Comparison of ENCODE assay signal across 20 mouse cellular contexts in genomic region chr2:68732216-68732615, GRCm38 (mm10).
A peak's percentile ranks its signal among the peaks of the same experiment; 100 is the strongest.
DNase-seq lines count a peak whose midpoint lies in the region; ATAC-seq and TF ChIP-seq lines count a peak whose summit lies in the region.
"Had no signal": no experiment of that assay in that cellular context is flagged by ENCODE, and none has a peak within 500 bp of the region (broad histone marks: within the 10 kb centered on the region; RNA-seq: fewer than 3 reads in every experiment).

No protein-coding gene starts in this region.

- no peak for TF ChIP-seq CTCF in intestine, postnatal 0 days (IDR thresholded peaks at IDR 0.05; ENCODE audit: low read depth)

- no peak overlapping the region for H3K4me3 ChIP-seq in intestine, embryonic 14.5 days (ENCODE audit: low read depth, low read length)
- H3K4me3 ChIP-seq in intestine, postnatal 0 days (ENCODE audit: low read depth, low read length) = no peak overlapping the region
- no peak overlapping the region for H3K4me3 ChIP-seq in intestine, embryonic 15.5 days (replicated peaks)
- H3K4me3 ChIP-seq: embryonic facial prominence, embryonic 10.5 days; embryonic facial prominence, embryonic 12.5 days; forebrain, embryonic 13.5 days; forebrain, embryonic 15.5 days had no signal

- ATAC-seq in intestine, embryonic 14.5 days (replicated peaks; ENCODE audit: low FRiP score, low TSS enrichment, low read depth) = peak; percentile 58; the same call in 1 of the 2 replicates
- ATAC-seq in intestine, postnatal 0 days = no peak
- peak; percentile 77 for ATAC-seq in intestine, embryonic 15.5 days
- ATAC-seq in megakaryocyte progenitor cell, adult 5-6 weeks (replicated peaks; ENCODE audit: poor library complexity) = no peak
- ATAC-seq: activated CD4-positive, CD25-positive, alpha-beta regulatory T cell, adult 4 months; forebrain, embryonic 13.5 days; forebrain, embryonic 15.5 days; forebrain, postnatal 0 days; Patski had no signal

- no peak overlapping the region for H3K4me2 ChIP-seq in intestine, embryonic 14.5 days (ENCODE audit: low read length)
- no peak overlapping the region for H3K4me2 ChIP-seq in intestine, postnatal 0 days (replicated peaks; ENCODE audit: low read depth)
- H3K4me2 ChIP-seq in intestine, embryonic 15.5 days (replicated peaks) = no peak overlapping the region
- H3K4me2 ChIP-seq: embryonic facial prominence, embryonic 12.5 days; forebrain, embryonic 13.5 days; forebrain, embryonic 15.5 days had no signal

- DNase-seq in intestine, embryonic 14.5 days (ENCODE audit: low spot score) = no peak
- DNase-seq in left cerebral cortex, postnatal 36 days (ENCODE audit: low spot score in 2 of 2) = no peak
- DNase-seq: adrenal gland, adult 8-10 months; adrenal gland, postnatal 14 days; adrenal gland, postnatal 36 days; cerebellum, adult 11-12 months; cerebellum, adult 2 months; cerebellum, adult 9-10 months; cerebellum, postnatal 10 days; cerebellum, postnatal 25 days; forebrain, postnatal 0 days had no signal

- no peaks in the 10 kb centered on the region for H3K27me3 ChIP-seq in intestine, embryonic 14.5 days (replicated peaks; ENCODE audit: control insufficient read depth, insufficient read depth, low read length)
- H3K27me3 ChIP-seq in intestine, postnatal 0 days (replicated peaks; ENCODE audit: control insufficient read depth, insufficient read depth, low read length) = no peaks in the 10 kb centered on the region
- no peaks in the 10 kb centered on the region for H3K27me3 ChIP-seq in intestine, embryonic 15.5 days (replicated peaks)
- H3K27me3 ChIP-seq: embryonic facial prominence, embryonic 12.5 days; forebrain, embryonic 13.5 days; forebrain, embryonic 15.5 days; Patski had no signal

- no peak overlapping the region for H3K27ac ChIP-seq in intestine, embryonic 14.5 days (ENCODE audit: low read depth)
- H3K27ac ChIP-seq in intestine, postnatal 0 days (ENCODE audit: low read depth, low read length) = no peak overlapping the region
- no peak overlapping the region for H3K27ac ChIP-seq in intestine, embryonic 15.5 days
- H3K27ac ChIP-seq: embryonic facial prominence, embryonic 10.5 days; embryonic facial prominence, embryonic 12.5 days; forebrain, embryonic 13.5 days; forebrain, embryonic 15.5 days had no signal

- no peaks in the 10 kb centered on the region for H3K9me3 ChIP-seq in intestine, embryonic 14.5 days (ENCODE audit: control insufficient read depth, low read length)
- H3K9me3 ChIP-seq in intestine, postnatal 0 days (ENCODE audit: control insufficient read depth) = no peaks in the 10 kb centered on the region
- no peaks in the 10 kb centered on the region for H3K9me3 ChIP-seq in intestine, embryonic 15.5 days
- H3K9me3 ChIP-seq: embryonic facial prominence, embryonic 10.5 days; embryonic facial prominence, embryonic 12.5 days; forebrain, embryonic 13.5 days; forebrain, embryonic 15.5 days had no signal

- no peaks in the 10 kb centered on the region for H3K36me3 ChIP-seq in intestine, embryonic 14.5 days (ENCODE audit: control insufficient read depth, insufficient read depth, low read length)
- H3K36me3 ChIP-seq in intestine, postnatal 0 days (ENCODE audit: control insufficient read depth, insufficient read depth) = no peaks in the 10 kb centered on the region
- H3K36me3 ChIP-seq in intestine, embryonic 15.5 days = no peaks in the 10 kb centered on the region
- H3K36me3 ChIP-seq: embryonic facial prominence, embryonic 10.5 days; embryonic facial prominence, embryonic 12.5 days; forebrain, embryonic 15.5 days had no signal

- WGBS in intestine, embryonic 14.5 days = 55% methylated on average over 2 of the region's 2 CpGs
- WGBS in intestine, postnatal 0 days = 32% methylated on average over 2 of the region's 2 CpGs
- 47% methylated on average over 2 of the region's 2 CpGs for WGBS in intestine, embryonic 15.5 days

- H3K4me1 ChIP-seq in intestine, embryonic 14.5 days (replicated peaks; ENCODE audit: control insufficient read depth, insufficient read depth, low read length) = no peaks in the 10 kb centered on the region
- no peaks in the 10 kb centered on the region for H3K4me1 ChIP-seq in intestine, postnatal 0 days (replicated peaks; ENCODE audit: control insufficient read depth, insufficient read depth, low read length)
- H3K4me1 ChIP-seq in intestine, embryonic 15.5 days (replicated peaks) = no peaks in the 10 kb centered on the region
- H3K4me1 ChIP-seq: embryonic facial prominence, embryonic 10.5 days; embryonic facial prominence, embryonic 12.5 days; forebrain, embryonic 13.5 days; forebrain, embryonic 15.5 days had no signal

- H3K9ac ChIP-seq in intestine, embryonic 14.5 days (ENCODE audit: low read length) = no peak overlapping the region
- H3K9ac ChIP-seq in intestine, postnatal 0 days (ENCODE audit: low read depth, low read length) = no peak overlapping the region
- H3K9ac ChIP-seq in intestine, embryonic 15.5 days = no peak overlapping the region
- H3K9ac ChIP-seq: embryonic facial prominence, embryonic 12.5 days; forebrain, embryonic 13.5 days; forebrain, embryonic 15.5 days; forebrain, postnatal 0 days had no signal

- intact Hi-C loops in left cerebral cortex, postnatal 36 days (cut with DNase I) = no loop called here

Comparison
In these comparisons a context has a peak if more than half of its experiments do, and no peak if none do; other contexts are left out.
1. ATAC-seq: peak in intestine, embryonic 14.5 days (single experiment) and intestine, embryonic 15.5 days (single experiment); none in intestine, postnatal 0 days (single experiment) and megakaryocyte progenitor cell, adult 5-6 weeks (single experiment).